Mouse (Mus musculus): ENCODE results near the gene Il7r.

The Il7r gene

GRCm38 (mm10) chr15:9472167-9472566 is 57.8 kb downstream of the Il7r start:
- DNase-seq (ENCODE audit: low spot score in 2 of 2): no peak

GRCm38 (mm10) chr15:9471053-9471685 is 58.8 kb downstream of the Il7r start:
- DNase-seq (ENCODE audit: low spot score in 2 of 2): no peak

DNA sequence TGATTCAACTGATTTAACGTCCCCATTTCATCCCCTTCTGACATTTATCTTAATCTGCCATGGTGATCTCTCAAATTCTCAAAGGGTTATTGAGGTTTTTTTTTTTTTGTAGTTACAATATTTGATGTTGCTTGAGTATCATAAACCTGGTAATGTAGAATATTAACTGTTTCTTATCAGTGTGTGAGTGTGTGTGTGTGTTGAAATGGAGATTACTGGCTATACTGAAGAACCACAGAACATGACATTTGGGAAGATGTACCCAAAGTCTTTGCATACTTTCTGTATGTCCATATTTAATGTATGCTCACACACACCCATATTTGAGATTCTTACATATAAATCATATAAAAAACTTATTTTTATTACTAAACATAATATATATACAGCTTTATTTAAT is 65.9 kb downstream of the Il7r start:
- no peak for DNase-seq (ENCODE audit: low spot score in 2 of 2)

DNA sequence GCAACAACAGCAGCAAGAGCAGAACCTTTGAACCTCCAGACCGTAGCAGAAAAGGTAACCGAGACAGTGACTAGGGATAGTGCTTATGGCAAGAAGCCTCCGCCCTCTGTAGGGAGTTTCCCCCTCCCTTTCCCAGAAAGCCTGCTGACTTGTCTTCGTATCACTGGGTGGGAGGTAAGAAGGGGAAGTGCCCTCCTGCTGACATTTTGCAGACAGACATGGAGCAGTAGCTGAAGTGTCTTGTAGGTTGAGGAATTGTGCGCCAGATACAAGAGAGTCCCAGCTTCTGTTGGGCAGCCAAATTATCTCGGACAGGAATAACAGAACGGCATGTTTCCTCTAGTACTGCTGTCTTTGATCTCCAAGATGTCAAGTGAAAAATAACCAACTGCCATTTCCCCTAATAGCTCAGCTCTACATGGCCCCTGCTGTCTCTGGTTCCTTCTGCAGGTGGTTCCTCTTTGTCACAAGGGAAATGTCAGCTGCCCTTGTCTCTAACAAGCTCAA is 66.4 kb downstream of the Il7r start:
- no peak for DNase-seq (ENCODE audit: low spot score in 2 of 2)

Measured in right cerebral cortex, postnatal 10 days (tissue).